Mouse (Mus musculus): Measurements from ENCODE around the gene Trcg1. TPM values are rescaled to one million over a fixed set of nuclear protein-coding genes. Genes with fewer than 3 reads are reported as not detected.

Gene Trcg1
- total RNA-seq, 4 experiments from 2014 or later: not detected

- peak in 1 of 2 experiments; percentile 54 for DNase-seq (ENCODE audit: low spot score in 2 of 2)
Observed at GRCm38 (mm10) chr9:57261913-57262794, 25.8 kb downstream of the Trcg1 start, which contains the start of gene 1700017B05Rik. Gene 1700017B05Rik, minus strand, starts transcription at chr9:57262612.

- no peak for DNase-seq (ENCODE audit: low spot score in 2 of 2)
Observed at GRCm38 (mm10) chr9:57262795-57263684, 26.7 kb downstream of the Trcg1 start.

- DNase-seq (ENCODE audit: low spot score in 2 of 2): no peak
Observed at GRCm38 (mm10) chr9:57265125-57265524, 28.8 kb downstream of the Trcg1 start.

- DNase-seq (ENCODE audit: low spot score in 2 of 2): no peak
Observed at GRCm38 (mm10) chr9:57267421-57267820, 31.1 kb downstream of the Trcg1 start.

GRCm38 (mm10) chr9:57268078-57268477, 31.7 kb downstream of the Trcg1 start:
- no peak for DNase-seq (ENCODE audit: low spot score in 2 of 2)

GRCm38 (mm10) chr9:57268575-57268974, 32.2 kb downstream of the Trcg1 start:
- no peak for DNase-seq (ENCODE audit: low spot score in 2 of 2)

GRCm38 (mm10) chr9:57269384-57269783, 33.0 kb downstream of the Trcg1 start:
- no peak for DNase-seq (ENCODE audit: low spot score in 2 of 2)

GRCm38 (mm10) chr9:57270399-57270798, 34.0 kb downstream of the Trcg1 start:
- peak in 1 of 2 experiments; percentile 53 for DNase-seq (ENCODE audit: low spot score in 2 of 2)

- no peak for DNase-seq (ENCODE audit: low spot score in 2 of 2)
Observed at GRCm38 (mm10) chr9:57271081-57271480, 34.7 kb downstream of the Trcg1 start.

GRCm38 (mm10) chr9:57271837-57272562, 35.6 kb downstream of the Trcg1 start:
- DNase-seq (ENCODE audit: low spot score in 2 of 2): no peak

- DNase-seq (ENCODE audit: low spot score in 2 of 2): no peak
Observed at GRCm38 (mm10) chr9:57272902-57273804, 36.8 kb downstream of the Trcg1 start.

GRCm38 (mm10) chr9:57273805-57274494, 37.6 kb downstream of the Trcg1 start:
- DNase-seq (ENCODE audit: low spot score in 2 of 2): no peak

- DNase-seq (ENCODE audit: low spot score in 2 of 2): peak in 1 of 2 experiments; percentile 43
Observed at GRCm38 (mm10) chr9:57276311-57276710, 40.0 kb downstream of the Trcg1 start.

- DNase-seq (ENCODE audit: low spot score in 2 of 2): no peak
Observed at GRCm38 (mm10) chr9:57278268-57278667, 41.9 kb downstream of the Trcg1 start.

GRCm38 (mm10) chr9:57279441-57279840, 43.1 kb downstream of the Trcg1 start:
- no peak for DNase-seq (ENCODE audit: low spot score in 2 of 2)

- DNase-seq (ENCODE audit: low spot score in 2 of 2): no peak
Observed at GRCm38 (mm10) chr9:57281549-57281948, 45.2 kb downstream of the Trcg1 start.

- no peak for DNase-seq (ENCODE audit: low spot score in 2 of 2)
Observed at GRCm38 (mm10) chr9:57282686-57283085, 46.3 kb downstream of the Trcg1 start.

- no peak for DNase-seq (ENCODE audit: low spot score in 2 of 2)
Observed at GRCm38 (mm10) chr9:57283311-57283710, 47.0 kb downstream of the Trcg1 start.

- no peak for DNase-seq (ENCODE audit: low spot score in 2 of 2)
Observed at GRCm38 (mm10) chr9:57287183-57287582, 50.8 kb downstream of the Trcg1 start.

GRCm38 (mm10) chr9:57294905-57295304, 58.5 kb downstream of the Trcg1 start:
- DNase-seq (ENCODE audit: low spot score in 2 of 2): no peak

All from layer of hippocampus, adult 8-10 months (tissue).